Mouse (Mus musculus): ENCODE measurements around the gene Snx1.

Gene Snx1

GRCm38 (mm10) chr9:66091327-66092231, 34.8 kb downstream of the Snx1 start:
- in situ Hi-C loops (cut with MboI; ENCODE audit: low sequenced_read_pairs), result no loop called here

GRCm38 (mm10) chr9:66090593-66091244, 35.7 kb downstream of the Snx1 start:
- in situ Hi-C loops (cut with MboI; ENCODE audit: low sequenced_read_pairs), result no loop called here

- in situ Hi-C loops (cut with MboI; ENCODE audit: low sequenced_read_pairs), result no loop called here
Observed at GRCm38 (mm10) chr9:66088411-66088810, 38.0 kb downstream of the Snx1 start.

- in situ Hi-C loops (cut with MboI; ENCODE audit: low sequenced_read_pairs), result no loop called here
Observed at GRCm38 (mm10) chr9:66087062-66087461, 39.3 kb downstream of the Snx1 start.

GRCm38 (mm10) chr9:66084171-66084570, 42.2 kb downstream of the Snx1 start:
- in situ Hi-C loops (cut with MboI; ENCODE audit: low sequenced_read_pairs), result no loop called here

- in situ Hi-C loops (cut with MboI; ENCODE audit: low sequenced_read_pairs), result no loop called here
Observed at GRCm38 (mm10) chr9:66081999-66082398, 44.4 kb downstream of the Snx1 start.

- in situ Hi-C loops (cut with MboI; ENCODE audit: low sequenced_read_pairs), result no loop called here
Observed at GRCm38 (mm10) chr9:66080804-66081459, 45.5 kb downstream of the Snx1 start.

GRCm38 (mm10) chr9:66078493-66078892, 47.9 kb downstream of the Snx1 start:
- in situ Hi-C loops (cut with MboI; ENCODE audit: low sequenced_read_pairs), result no loop called here

GRCm38 (mm10) chr9:66078072-66078471, 48.3 kb downstream of the Snx1 start:
- in situ Hi-C loops (cut with MboI; ENCODE audit: low sequenced_read_pairs), result no loop called here

- in situ Hi-C loops (cut with MboI; ENCODE audit: low sequenced_read_pairs), result no loop called here
Observed at GRCm38 (mm10) chr9:66072754-66073153, 53.6 kb downstream of the Snx1 start.

- in situ Hi-C loops (cut with MboI; ENCODE audit: low sequenced_read_pairs), result no loop called here
Observed at GRCm38 (mm10) chr9:66070151-66070550, 56.2 kb downstream of the Snx1 start.

GRCm38 (mm10) chr9:66069583-66069982, 56.8 kb downstream of the Snx1 start, which contains the start of gene Snx22:
Snx22 (minus strand) TSS chr9:66069719.
- in situ Hi-C loops (cut with MboI; ENCODE audit: low sequenced_read_pairs), result no loop called here

- in situ Hi-C loops (cut with MboI; ENCODE audit: low sequenced_read_pairs), result no loop called here
Observed at GRCm38 (mm10) chr9:66068971-66069391, 57.4 kb downstream of the Snx1 start.

GRCm38 (mm10) chr9:66068056-66068455, 58.3 kb downstream of the Snx1 start:
- in situ Hi-C loops (cut with MboI; ENCODE audit: low sequenced_read_pairs), result no loop called here

- in situ Hi-C loops (cut with MboI; ENCODE audit: low sequenced_read_pairs), result no loop called here
Observed at GRCm38 (mm10) chr9:66067542-66067941, 58.8 kb downstream of the Snx1 start.

- in situ Hi-C loops (cut with MboI; ENCODE audit: low sequenced_read_pairs), result no loop called here
Observed at GRCm38 (mm10) chr9:66066791-66067190, 59.6 kb downstream of the Snx1 start.

GRCm38 (mm10) chr9:66064316-66064715, 62.1 kb downstream of the Snx1 start:
- in situ Hi-C loops (cut with MboI; ENCODE audit: low sequenced_read_pairs), result no loop called here

GRCm38 (mm10) chr9:66063446-66063845, 62.9 kb downstream of the Snx1 start:
- in situ Hi-C loops (cut with MboI; ENCODE audit: low sequenced_read_pairs), result no loop called here

GRCm38 (mm10) chr9:66061656-66062055, 64.7 kb downstream of the Snx1 start:
- in situ Hi-C loops (cut with MboI; ENCODE audit: low sequenced_read_pairs), result no loop called here

- in situ Hi-C loops (cut with MboI; ENCODE audit: low sequenced_read_pairs), result no loop called here
Observed at GRCm38 (mm10) chr9:66060986-66061385, 65.4 kb downstream of the Snx1 start.

GRCm38 (mm10) chr9:66060308-66060647, 66.1 kb downstream of the Snx1 start:
- in situ Hi-C loops (cut with MboI; ENCODE audit: low sequenced_read_pairs), result no loop called here
